Mouse (Mus musculus) embryonic fibroblast, embryonic 13.5 days (primary cell): ENCODE results near the gene Lrrc20. TPM values are rescaled to one million over a fixed set of nuclear protein-coding genes. Genes with fewer than 3 reads are reported as not detected.

ENCODE experiments used
- H3K27ac ChIP-seq: 2 replicates; pipeline ENCODE4 v1.5.1; 2012; ENCODE audit warnings: low read length, control low read depth, inconsistent platforms; ENCODE audit not compliant: insufficient read depth
- H3K4me1 ChIP-seq: 2 replicates; pipeline ENCODE4 v1.6.1; 2011; ENCODE audit warnings: low read length; ENCODE audit not compliant: control insufficient read depth, insufficient read depth
- H3K4me3 ChIP-seq: 2 replicates; pipeline ENCODE4 v1.5.1; 2011; ENCODE audit warnings: mild to moderate bottlenecking, control low read depth, low read length; ENCODE audit not compliant: insufficient read depth
- CTCF ChIP-seq: IDR thresholded peaks from 2 replicates; pipeline ENCODE4 v1.5.1; 2011; ENCODE audit warnings: mild to moderate bottlenecking, control low read depth, low read length, moderate library complexity, borderline replicate concordance; ENCODE audit not compliant: insufficient read depth
- POLR2A ChIP-seq: IDR thresholded peaks from 2 replicates; pipeline ENCODE4 v1.6.1; 2011; ENCODE audit warnings: low read depth, mild to moderate bottlenecking, control low read depth, low read length, moderate library complexity
- polyA plus RNA-seq: library from polyadenylated mRNA; stranded (reverse); fragments of >200 nt; gene quantifications from 2 replicates; pipeline ENCODE4 v1.2.4, GENCODE M21; 2011; ENCODE audit warnings: low read depth; ENCODE audit not compliant: missing spikeins, insufficient read length

Lrrc20 gene
- polyA plus RNA-seq, 1 experiment: 10.0 TPM

DNA sequence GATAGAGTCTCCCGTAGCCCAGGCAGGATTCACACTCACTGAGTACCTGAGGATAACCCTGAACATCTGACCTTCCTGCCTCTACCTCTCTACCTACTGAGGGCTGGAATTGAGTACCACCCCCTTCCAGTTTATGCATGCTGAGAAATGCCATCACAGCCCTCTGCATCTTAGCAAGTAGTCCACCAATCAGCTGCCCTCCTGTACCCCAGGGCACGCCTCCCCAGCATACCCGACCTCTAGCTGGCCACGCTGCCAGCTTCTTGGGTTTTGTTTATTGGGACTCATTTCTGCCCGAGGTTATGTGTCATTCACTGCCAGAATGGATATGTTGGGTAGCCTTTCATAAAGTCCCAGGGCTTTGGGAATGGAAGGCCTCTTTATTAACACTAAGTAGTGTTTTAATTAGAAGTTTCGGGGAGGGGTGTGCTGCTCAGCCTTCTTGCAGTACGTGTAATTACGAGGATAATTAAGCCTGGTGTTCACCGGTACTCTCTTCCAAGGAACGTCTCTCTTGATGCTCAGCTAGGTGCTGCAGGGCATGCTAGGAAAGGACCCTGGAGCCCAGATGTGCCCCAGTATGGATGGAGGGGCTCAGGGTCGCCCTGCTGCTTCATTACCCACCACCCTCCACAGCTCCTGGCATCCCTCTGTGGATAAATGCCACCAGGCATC lies 36.8 kb downstream of the Lrrc20 start:
- Histone ChIP-seq H3K4me1 (no peaks in the 10 kb centered on the region), H3K4me3 (no peak overlapping the region), H3K27ac (no peak overlapping the region)
- TF ChIP-seq CTCF (no peak), POLR2A (no peak)

DNA sequence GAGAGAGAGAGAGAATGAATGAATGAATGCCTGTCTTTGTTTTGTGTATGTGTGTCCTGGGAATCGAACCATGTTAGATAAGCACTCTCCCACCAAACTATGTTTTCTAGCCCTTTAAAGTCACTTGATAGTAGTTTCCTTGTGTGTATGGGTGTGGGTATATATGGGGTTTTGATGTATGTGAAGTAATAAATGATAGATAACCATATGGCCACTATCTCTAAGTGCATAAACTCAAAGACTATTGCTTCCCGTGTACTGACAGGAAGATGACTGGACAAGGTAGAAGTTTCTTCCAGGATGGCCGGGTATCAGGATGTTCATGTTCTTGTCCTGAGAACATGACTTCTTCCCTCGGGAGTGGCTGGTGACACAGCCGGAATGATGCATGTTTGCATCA lies 41.3 kb downstream of the Lrrc20 start:
- TF ChIP-seq POLR2A: no peak
- TF ChIP-seq CTCF: no peak
- Histone ChIP-seq H3K27ac (no peak overlapping the region), H3K4me3 (no peak overlapping the region), H3K4me1 (no peaks in the 10 kb centered on the region)

DNA sequence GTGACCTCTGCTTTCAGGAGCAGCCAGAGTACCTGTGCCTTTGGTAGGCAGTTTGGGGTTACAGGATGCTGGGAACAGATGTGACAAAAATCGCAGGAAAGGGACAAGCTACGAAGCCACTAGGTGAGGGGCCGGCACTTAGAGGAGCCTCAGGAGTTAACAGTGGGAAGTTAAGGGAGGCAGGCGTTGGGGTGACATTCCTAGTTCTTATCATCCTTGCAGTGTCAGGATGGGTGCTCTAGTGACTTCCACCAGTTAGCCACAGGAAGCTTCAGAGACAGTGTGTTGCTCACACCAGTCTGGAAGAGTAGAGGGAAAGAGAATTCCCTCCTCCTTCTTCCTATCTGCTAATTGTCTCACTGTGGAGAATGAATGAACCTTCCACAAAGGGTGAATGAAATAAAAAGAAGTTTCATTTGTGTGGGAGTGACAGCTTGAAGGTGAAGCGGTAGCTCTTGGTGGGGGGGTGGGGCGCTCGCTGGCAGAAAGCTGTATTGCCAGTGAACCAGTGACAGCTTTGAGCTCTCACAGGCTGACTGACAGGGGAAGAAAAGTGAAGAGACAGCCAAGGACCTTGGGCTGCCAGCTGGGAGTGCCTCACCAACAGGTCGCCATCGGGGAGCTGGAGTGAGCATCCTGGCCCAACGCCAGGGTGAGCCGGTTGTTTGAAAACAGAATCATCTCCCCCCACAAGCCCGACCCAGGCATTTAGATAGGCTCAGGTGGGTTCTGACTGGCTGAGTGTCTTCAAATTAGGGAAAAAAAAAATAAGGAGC lies 41.9 kb downstream of the Lrrc20 start:
- no peak overlapping the region for H3K27ac ChIP-seq
- TF ChIP-seq CTCF: no peak
- H3K4me1 ChIP-seq: no peaks in the 10 kb centered on the region
- H3K4me3 ChIP-seq: no peak overlapping the region

DNA sequence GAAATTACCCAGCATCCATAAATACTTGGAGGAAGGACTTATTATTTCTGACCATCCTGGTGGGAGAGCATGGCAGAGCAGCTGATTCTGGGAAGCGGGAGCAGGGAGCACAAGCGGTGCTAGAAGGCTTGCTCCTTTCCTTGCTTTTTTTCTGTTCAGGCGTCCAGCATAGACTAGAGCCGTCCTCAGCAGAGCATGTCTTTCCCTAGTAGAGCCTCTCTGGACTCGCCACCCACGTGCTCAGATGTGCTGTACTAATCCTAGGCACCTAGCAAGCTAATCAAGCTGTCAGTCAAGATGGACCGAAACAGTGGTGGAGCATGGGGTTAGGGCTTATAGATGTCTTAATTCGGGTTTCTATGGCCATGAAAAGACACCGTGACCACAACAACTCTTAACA lies 42.7 kb downstream of the Lrrc20 start:
- no peaks in the 10 kb centered on the region for H3K4me1 ChIP-seq
- TF ChIP-seq POLR2A: no peak
- H3K4me3 ChIP-seq: no peak overlapping the region
- H3K27ac ChIP-seq: no peak overlapping the region

DNA sequence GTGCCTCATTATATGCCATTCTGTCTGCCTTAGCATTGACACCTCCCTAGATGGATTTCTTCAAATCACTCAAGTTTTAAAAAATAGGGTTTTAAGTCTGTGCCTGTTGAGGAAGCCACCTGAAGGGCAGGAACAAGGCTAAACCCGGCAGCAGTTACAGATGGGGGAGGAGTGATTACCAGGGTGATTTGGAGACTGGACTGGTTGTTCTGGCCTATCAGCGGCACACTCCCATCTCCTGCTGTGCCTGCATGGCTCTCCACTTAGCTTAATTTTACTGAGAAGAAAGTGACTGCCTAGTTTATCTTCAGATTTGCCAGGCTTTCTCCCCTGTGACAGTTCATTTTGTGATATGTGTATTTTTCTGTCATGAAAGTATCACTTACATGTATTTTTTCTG lies 43.9 kb downstream of the Lrrc20 start:
- H3K4me3 ChIP-seq: no peak overlapping the region
- H3K4me1 ChIP-seq: no peaks in the 10 kb centered on the region
- TF ChIP-seq POLR2A: no peak
- H3K27ac ChIP-seq: no peak overlapping the region

DNA sequence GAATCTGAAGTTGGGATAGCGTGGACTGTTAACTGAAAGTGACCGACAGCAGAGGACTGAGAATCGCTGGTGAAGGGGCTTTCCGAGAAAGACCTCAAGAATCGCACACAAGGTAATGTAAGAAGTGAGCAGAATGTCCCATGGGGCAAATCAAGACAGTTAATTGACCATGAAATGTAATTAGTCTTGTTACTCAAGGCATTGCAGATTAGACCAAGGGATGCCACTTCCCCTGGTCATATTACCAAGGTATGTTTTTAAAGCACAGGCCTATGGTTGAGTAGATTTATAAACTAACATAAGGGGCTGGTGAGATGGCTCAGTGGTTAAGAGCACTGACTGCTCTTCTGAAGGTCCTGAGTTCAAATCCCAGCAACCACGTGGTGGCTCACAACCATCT lies 45.1 kb downstream of the Lrrc20 start:
- Histone ChIP-seq H3K27ac (no peak overlapping the region), H3K4me1 (no peaks in the 10 kb centered on the region), H3K4me3 (no peak overlapping the region)
- TF ChIP-seq POLR2A (no peak), CTCF (no peak)

DNA sequence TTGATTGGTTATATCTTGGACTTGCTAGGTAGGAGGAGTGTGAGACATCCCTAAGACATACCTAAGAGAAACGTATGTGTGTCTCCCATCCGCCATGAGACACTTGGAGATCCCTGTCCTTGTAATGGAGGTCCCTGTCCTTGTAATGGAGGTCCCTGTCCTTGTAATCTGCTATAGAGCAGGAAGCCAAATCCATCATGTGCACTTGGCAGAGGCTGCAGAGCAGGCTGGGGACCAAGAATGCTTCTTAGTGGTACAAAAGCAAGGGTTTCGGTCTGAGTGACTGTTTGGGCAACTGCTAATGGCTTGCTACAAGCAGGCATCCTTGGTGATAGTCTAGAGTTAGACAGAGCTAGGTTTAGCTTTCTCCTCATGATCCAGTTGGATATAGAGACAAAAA lies 55.3 kb downstream of the Lrrc20 start:
- no peak for TF ChIP-seq POLR2A
- TF ChIP-seq CTCF: no peak
- H3K4me3 ChIP-seq: no peak overlapping the region
- 0 out of 2 replicates have a peak, but pooled peaks cover 1% of the 10 kb centered on the region for H3K4me1 ChIP-seq
- H3K27ac ChIP-seq: no peak overlapping the region

DNA sequence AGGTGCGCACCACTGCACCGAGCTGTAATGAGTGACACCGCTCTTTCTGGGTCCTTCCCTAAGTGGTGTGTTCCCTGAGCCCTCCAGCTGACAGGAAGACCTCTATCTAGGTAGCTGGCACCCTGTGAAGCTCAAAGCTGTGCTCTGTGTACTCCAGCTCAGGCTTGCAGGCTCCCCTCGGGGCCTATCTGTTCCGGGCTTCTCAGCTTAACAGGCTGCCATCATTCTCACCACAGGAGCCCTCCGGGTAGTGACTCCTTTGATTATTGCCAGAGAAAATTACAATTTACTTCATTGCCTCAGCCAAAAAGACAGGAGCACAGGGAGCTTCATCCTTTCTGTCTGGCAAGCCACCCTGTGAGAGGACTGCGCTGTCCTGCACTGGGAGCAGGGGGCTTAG lies 57.7 kb downstream of the Lrrc20 start:
- TF ChIP-seq POLR2A (no peak), CTCF (no peak)
- no peak overlapping the region for H3K4me3 ChIP-seq
- H3K27ac ChIP-seq: no peak overlapping the region

DNA sequence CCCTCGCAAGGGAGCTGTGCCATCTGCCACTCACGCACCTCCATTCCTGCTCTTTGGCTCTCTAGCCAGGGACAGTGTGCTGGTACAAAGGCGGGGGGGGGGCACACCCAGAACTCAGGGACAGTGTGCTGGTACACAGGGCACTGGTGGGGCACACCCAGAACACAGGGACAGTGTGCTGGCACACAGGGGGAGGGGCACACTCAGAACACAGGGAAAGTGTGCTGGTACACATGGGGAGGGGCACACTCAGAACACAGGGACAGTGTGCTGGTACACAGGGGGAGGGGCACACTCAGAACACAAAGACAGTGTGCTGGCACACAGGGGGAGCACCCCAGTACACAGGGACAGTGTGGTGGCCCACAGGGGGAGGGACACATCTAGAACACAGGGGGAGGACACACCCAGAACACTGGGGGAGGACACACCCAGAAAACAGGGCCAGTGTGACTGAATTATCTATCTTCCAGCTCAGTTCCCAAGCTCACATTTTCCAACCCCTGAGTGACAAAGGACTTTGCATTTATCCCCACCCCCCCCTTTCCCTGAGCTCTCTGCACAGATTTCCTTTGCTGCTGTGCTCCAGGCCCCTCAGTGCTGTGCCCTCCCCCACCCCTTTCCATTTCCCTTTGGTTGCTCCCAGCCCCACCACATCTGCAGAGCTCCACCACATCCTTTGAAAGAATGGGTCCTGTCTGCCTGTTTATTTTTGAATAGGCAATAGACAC lies 58.9 kb downstream of the Lrrc20 start:
- Histone ChIP-seq H3K4me3 (no peak overlapping the region), H3K4me1 (0 out of 2 replicates have a peak, but pooled peaks cover 7% of the 10 kb centered on the region), H3K27ac (no peak overlapping the region)
- no peak for TF ChIP-seq CTCF
- no peak for TF ChIP-seq POLR2A

More for the DNA sequence above, 57.7 kb downstream of the Lrrc20 start:
- 0 out of 2 replicates have a peak, but pooled peaks cover 7% of the 10 kb centered on the region for H3K4me1 ChIP-seq

DNA sequence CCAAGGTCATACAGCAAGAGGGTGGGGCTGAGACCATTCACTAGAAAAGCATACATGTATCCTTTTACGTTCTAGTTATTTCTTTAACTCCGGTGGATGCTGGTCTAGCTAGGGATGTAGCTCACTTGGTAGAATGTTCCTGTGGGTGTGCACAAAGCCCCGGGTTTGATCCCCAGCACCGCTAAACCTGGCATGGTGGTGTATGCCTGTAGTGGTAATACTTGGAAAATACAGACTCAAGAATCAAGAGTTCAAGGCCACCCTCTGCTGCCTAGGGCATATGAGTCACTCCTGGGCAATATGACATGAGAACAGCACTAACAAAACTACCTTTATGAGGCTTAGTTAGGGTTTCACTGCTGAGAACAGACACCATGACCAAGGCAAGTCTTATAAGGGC lies 59.8 kb downstream of the Lrrc20 start:
- Histone ChIP-seq H3K4me3 (no peak overlapping the region), H3K27ac (no peak overlapping the region), H3K4me1 (0 out of 2 replicates have a peak, but pooled peaks cover 7% of the 10 kb centered on the region)
- TF ChIP-seq POLR2A (no peak), CTCF (no peak)
